Mouse (Mus musculus) brain, embryonic 14.5 days (tissue): ENCODE data around the gene Nrxn3.

Source experiments
- CTCF ChIP-seq: fragments of 200-500 bp; IDR thresholded peaks from 2 replicates; pipeline ENCODE4 v1.5.1; 2012; ENCODE audit warnings: inconsistent platforms, mild to moderate bottlenecking, moderate library complexity, borderline replicate concordance; ENCODE audit not compliant: insufficient read depth, insufficient read length; ENCODE audit errors: extremely low read depth
- POLR2A ChIP-seq: fragments of 200-500 bp; IDR thresholded peaks from 2 replicates; pipeline ENCODE4 v1.6.1; 2012; ENCODE audit warnings: mild to moderate bottlenecking, inconsistent platforms, borderline replicate concordance; ENCODE audit not compliant: poor library complexity, insufficient read depth, insufficient read length, severe bottlenecking; ENCODE audit errors: extremely low read depth

GRCm38 (mm10) chr12:90236093-90236492, 1513.4 kb downstream of the Nrxn3 start:
- TF ChIP-seq CTCF, result no peak
- no peak for TF ChIP-seq POLR2A
